Comparison of ENCODE assay signal across 7 mouse cellular contexts in genomic region chr5:122285029-122285766, GRCm38 (mm10). TPM values are rescaled to one million over a fixed set of nuclear protein-coding genes. Genes with fewer than 3 reads are reported as not detected.
DNase-seq lines count a peak whose midpoint lies in the region; TF ChIP-seq lines count a peak whose summit lies in the region.

No protein-coding gene starts in this region.

- peaks cover 7% of the 10 kb centered on the region for H3K4me1 ChIP-seq in bone marrow, adult 2 months (ENCODE audit: control insufficient read depth, insufficient read depth, low read length)
- peaks cover 53% of the 10 kb centered on the region for H3K4me1 ChIP-seq in erythroblast, embryonic 14.5 days (ENCODE audit: control insufficient read depth)

- intact Hi-C loops in heart, postnatal 10 days (cut with DNase I) = loop anchor here (2.0 to 5.0 kb wide), 2 partner anchors 30 to 107 kb away; partner anchors contain the start of gene Arpc3

- peak; percentile 64 for DNase-seq in Muller cell, postnatal 12 days (ENCODE audit: inconsistent ontology term)
- DNase-seq in heart, postnatal 10 days = peak; percentile 67 to 74
- peak; percentile 67 to 77 for DNase-seq in kidney, postnatal 36 days
- DNase-seq in spleen, postnatal 14 days (ENCODE audit: low spot score in 2 of 2) = peak; percentile 16 to 42

- peaks cover 56% of the 10 kb centered on the region for H3K79me2 ChIP-seq in macrophage (ENCODE audit: inconsistent target)

- no peak for TF ChIP-seq POLR2A in bone marrow, adult 2 months (IDR thresholded peaks at IDR 0.05; ENCODE audit: borderline replicate concordance, control insufficient read depth, low read depth, low read length)

- under 1% methylated on average over 34 of the region's 34 CpGs for WGBS in bone marrow, adult 2 months
- under 1% methylated on average over 34 of the region's 34 CpGs for WGBS in macrophage (ENCODE audit: missing documents)

- H3K27me3 ChIP-seq in erythroblast, embryonic 14.5 days (ENCODE audit: control insufficient read depth) = peaks cover 24% of the 10 kb centered on the region

- no peaks in the 10 kb centered on the region for H3K9me3 ChIP-seq in erythroblast, embryonic 14.5 days (ENCODE audit: control insufficient read depth, low read length)

- no peak; the same call in 1 of the 2 replicates for TF ChIP-seq CTCF in bone marrow, adult 2 months (IDR thresholded peaks at IDR 0.05; ENCODE audit: control insufficient read depth, insufficient read depth, low read length)

- peaks cover 27% of the 10 kb centered on the region for H3K36me3 ChIP-seq in erythroblast, embryonic 14.5 days (ENCODE audit: control insufficient read depth)
- H3K36me3 ChIP-seq in macrophage (ENCODE audit: inconsistent target) = no peaks in the 10 kb centered on the region

- H3K27ac ChIP-seq in bone marrow, adult 2 months (ENCODE audit: control insufficient read depth, insufficient read depth, low read depth, low read length, poor library complexity) = peak overlapping the region; percentile 70
- H3K27ac ChIP-seq in macrophage = no peak overlapping the region

- peak overlapping the region; percentile 89 for H3K4me3 ChIP-seq in bone marrow, adult 2 months (replicated peaks; ENCODE audit: control insufficient read depth, low read depth, low read length)
- peak overlapping the region; percentile 77 for H3K4me3 ChIP-seq in erythroblast, embryonic 14.5 days (replicated peaks)
- peak overlapping the region; percentile 52 for H3K4me3 ChIP-seq in macrophage (ENCODE audit: inconsistent target)

RNA-seq across cellular contexts. Expression of gene Pptc7, which starts 1.0 kb away (rescaled TPM):
- polyA plus RNA-seq in bone marrow, adult 2 months (2011; ENCODE audit: insufficient read depth, insufficient read length, low replicate concordance, missing spikeins) = 5.0 and 7.2 TPM in 2 replicates
- polyA plus RNA-seq in erythroblast, embryonic 14.5 days (2012) = 0.08 and 0.12 TPM in 2 replicates
- 10 to 100 TPM; 63.4 to 83.1 TPM for total RNA-seq in heart, postnatal 10 days (2021)
- total RNA-seq in macrophage (2018; cell fraction: chromatin; rRNA removed) = 10 to 100 TPM in 9 of 26 experiments, 1 to 10 TPM in 17; 1.5 to 14.8 (median 8.4) TPM
- 10 to 100 TPM; 10.6 to 20.0 (median 17.2) TPM for total RNA-seq in macrophage (2018; cell fraction: cytosol; rRNA removed)
- 10 to 100 TPM in 24 of 26 experiments, 1 to 10 TPM in 2; 7.3 to 28.9 (median 16.3) TPM for total RNA-seq in macrophage (2018; cell fraction: nucleus; rRNA removed)
- polyA plus RNA-seq in macrophage (2018) = 12.5 to 16.0 TPM (median 14.1 TPM) in 3 replicates

RNA-seq across cellular contexts. Expression of gene Tctn1, which starts 20.9 kb away (rescaled TPM):
- polyA plus RNA-seq in bone marrow, adult 2 months (2011; ENCODE audit: insufficient read depth, insufficient read length, low replicate concordance, missing spikeins) = 6.5 and 17.7 TPM in 2 replicates
- polyA plus RNA-seq in erythroblast, embryonic 14.5 days (2012) = 0.14 and 0.23 TPM in 2 replicates
- total RNA-seq in heart, postnatal 10 days (2021) = 1 to 10 TPM; 5.4 to 5.5 TPM
- total RNA-seq in macrophage (2018; cell fraction: chromatin; rRNA removed) = 10 to 100 TPM in 23 of 26 experiments, 1 to 10 TPM in 3; 4.6 to 48.1 (median 31.1) TPM
- total RNA-seq in macrophage (2018; cell fraction: cytosol; rRNA removed) = 1 to 10 TPM; 1.7 to 7.0 (median 3.1) TPM
- 10 to 100 TPM in 22 of 26 experiments, 1 to 10 TPM in 4; 6.9 to 42.0 (median 23.9) TPM for total RNA-seq in macrophage (2018; cell fraction: nucleus; rRNA removed)
- 2.9 to 4.4 TPM (median 3.9 TPM) in 3 replicates for polyA plus RNA-seq in macrophage (2018)
